Mouse (Mus musculus): ENCODE measurements around the gene Gm42906. TPM values are rescaled to one million over a fixed set of nuclear protein-coding genes. Genes with fewer than 3 reads are reported as not detected.

Gm42906 gene
- polyA plus RNA-seq, 1 experiment, result not detected

- H3K9me3 ChIP-seq (replicated peaks; ENCODE audit: control insufficient read depth, insufficient read depth, low read length, poor library complexity, severe bottlenecking), result no peaks in the 10 kb centered on the region
- H3K9ac ChIP-seq (ENCODE audit: low read depth, poor library complexity, severe bottlenecking), result no peak overlapping the region
- H3K36me3 ChIP-seq (ENCODE audit: control insufficient read depth, insufficient read depth, low read length, poor library complexity, severe bottlenecking), result no peaks in the 10 kb centered on the region
- H3K27me3 ChIP-seq (ENCODE audit: control insufficient read depth, insufficient read depth, low read length, poor library complexity, severe bottlenecking), result no peaks in the 10 kb centered on the region
- no peak for TF ChIP-seq POLR2A (IDR thresholded peaks at IDR 0.05; ENCODE audit: insufficient read depth, low read length)
- TF ChIP-seq CTCF (IDR thresholded peaks at IDR 0.05; ENCODE audit: low read depth, low read length), result no peak
- no peak for TF ChIP-seq EP300 (IDR thresholded peaks at IDR 0.05; ENCODE audit: insufficient read depth, low read depth, low read length)
- H3K4me3 ChIP-seq (ENCODE audit: low read depth, low read length), result no peak overlapping the region
- peaks cover 5% of the 10 kb centered on the region for H3K4me1 ChIP-seq (ENCODE audit: control insufficient read depth, insufficient read depth, low read length)
- H3K27ac ChIP-seq (ENCODE audit: insufficient read depth, low read length), result no peak overlapping the region
These were observed 381.8 kb downstream of the Gm42906 start for GRCm38 (mm10) chr5:151046131-151046530.

GRCm38 (mm10) chr5:151042911-151043310 lies 385.1 kb downstream of the Gm42906 start:
- TF ChIP-seq CTCF (IDR thresholded peaks at IDR 0.05; ENCODE audit: low read depth, low read length), result no peak
- no peak for TF ChIP-seq EP300 (IDR thresholded peaks at IDR 0.05; ENCODE audit: insufficient read depth, low read depth, low read length)
- TF ChIP-seq POLR2A (IDR thresholded peaks at IDR 0.05; ENCODE audit: insufficient read depth, low read length), result no peak
- H3K27ac ChIP-seq (ENCODE audit: insufficient read depth, low read length), result no peak overlapping the region
- H3K36me3 ChIP-seq (ENCODE audit: control insufficient read depth, insufficient read depth, low read length, poor library complexity, severe bottlenecking), result no peaks in the 10 kb centered on the region

GRCm38 (mm10) chr5:151037871-151038270 lies 390.1 kb downstream of the Gm42906 start:
- Histone ChIP-seq H3K4me3 (ENCODE audit: low read depth, low read length) (no peak overlapping the region), H3K27ac (ENCODE audit: insufficient read depth, low read length) (no peak overlapping the region), H3K9ac (ENCODE audit: low read depth, poor library complexity, severe bottlenecking) (no peak overlapping the region), H3K36me3 (ENCODE audit: control insufficient read depth, insufficient read depth, low read length, poor library complexity, severe bottlenecking) (no peaks in the 10 kb centered on the region), H3K4me1 (ENCODE audit: control insufficient read depth, insufficient read depth, low read length) (no peaks in the 10 kb centered on the region), H3K9me3 (replicated peaks; ENCODE audit: control insufficient read depth, insufficient read depth, low read length, poor library complexity, severe bottlenecking) (no peaks in the 10 kb centered on the region), H3K27me3 (ENCODE audit: control insufficient read depth, insufficient read depth, low read length, poor library complexity, severe bottlenecking) (no peaks in the 10 kb centered on the region)
- TF ChIP-seq POLR2A (IDR thresholded peaks at IDR 0.05; ENCODE audit: insufficient read depth, low read length) (no peak), CTCF (IDR thresholded peaks at IDR 0.05; ENCODE audit: low read depth, low read length) (no peak), EP300 (IDR thresholded peaks at IDR 0.05; ENCODE audit: insufficient read depth, low read depth, low read length) (no peak)

More at GRCm38 (mm10) chr5:151042911-151043310, 385.1 kb downstream of the Gm42906 start:
- Histone ChIP-seq H3K27me3 (ENCODE audit: control insufficient read depth, insufficient read depth, low read length, poor library complexity, severe bottlenecking) (no peaks in the 10 kb centered on the region), H3K9ac (ENCODE audit: low read depth, poor library complexity, severe bottlenecking) (no peak overlapping the region), H3K4me3 (ENCODE audit: low read depth, low read length) (no peak overlapping the region), H3K9me3 (replicated peaks; ENCODE audit: control insufficient read depth, insufficient read depth, low read length, poor library complexity, severe bottlenecking) (no peaks in the 10 kb centered on the region), H3K4me1 (ENCODE audit: control insufficient read depth, insufficient read depth, low read length) (peaks cover 5% of the 10 kb centered on the region)

- no peak for TF ChIP-seq EP300 (IDR thresholded peaks at IDR 0.05; ENCODE audit: insufficient read depth, low read depth, low read length)
- no peak for TF ChIP-seq CTCF (IDR thresholded peaks at IDR 0.05; ENCODE audit: low read depth, low read length)
- TF ChIP-seq POLR2A (IDR thresholded peaks at IDR 0.05; ENCODE audit: insufficient read depth, low read length), result no peak
- no peaks in the 10 kb centered on the region for H3K4me1 ChIP-seq (ENCODE audit: control insufficient read depth, insufficient read depth, low read length)
- H3K9me3 ChIP-seq (replicated peaks; ENCODE audit: control insufficient read depth, insufficient read depth, low read length, poor library complexity, severe bottlenecking), result no peaks in the 10 kb centered on the region
- no peaks in the 10 kb centered on the region for H3K36me3 ChIP-seq (ENCODE audit: control insufficient read depth, insufficient read depth, low read length, poor library complexity, severe bottlenecking)
- no peak overlapping the region for H3K4me3 ChIP-seq (ENCODE audit: low read depth, low read length)
- no peak overlapping the region for H3K9ac ChIP-seq (ENCODE audit: low read depth, poor library complexity, severe bottlenecking)
- H3K27me3 ChIP-seq (ENCODE audit: control insufficient read depth, insufficient read depth, low read length, poor library complexity, severe bottlenecking), result no peaks in the 10 kb centered on the region
- no peak overlapping the region for H3K27ac ChIP-seq (ENCODE audit: insufficient read depth, low read length)
These were observed 393.0 kb downstream of the Gm42906 start for GRCm38 (mm10) chr5:151034715-151035512.

- TF ChIP-seq EP300 (IDR thresholded peaks at IDR 0.05; ENCODE audit: insufficient read depth, low read depth, low read length), result no peak
- no peak for TF ChIP-seq POLR2A (IDR thresholded peaks at IDR 0.05; ENCODE audit: insufficient read depth, low read length)
- no peak for TF ChIP-seq CTCF (IDR thresholded peaks at IDR 0.05; ENCODE audit: low read depth, low read length)
- no peak overlapping the region for H3K4me3 ChIP-seq (ENCODE audit: low read depth, low read length)
These were observed 399.1 kb downstream of the Gm42906 start for GRCm38 (mm10) chr5:151028906-151029305.

GRCm38 (mm10) chr5:151027171-151027570 lies 400.8 kb downstream of the Gm42906 start:
- Histone ChIP-seq H3K9ac (ENCODE audit: low read depth, poor library complexity, severe bottlenecking) (no peak overlapping the region), H3K4me1 (ENCODE audit: control insufficient read depth, insufficient read depth, low read length) (peaks cover 5% of the 10 kb centered on the region)

More at GRCm38 (mm10) chr5:151028906-151029305, 399.1 kb downstream of the Gm42906 start:
- Histone ChIP-seq H3K36me3 (ENCODE audit: control insufficient read depth, insufficient read depth, low read length, poor library complexity, severe bottlenecking) (no peaks in the 10 kb centered on the region), H3K27me3 (ENCODE audit: control insufficient read depth, insufficient read depth, low read length, poor library complexity, severe bottlenecking) (no peaks in the 10 kb centered on the region), H3K27ac (ENCODE audit: insufficient read depth, low read length) (no peak overlapping the region), H3K4me1 (ENCODE audit: control insufficient read depth, insufficient read depth, low read length) (peaks cover 4% of the 10 kb centered on the region), H3K9me3 (replicated peaks; ENCODE audit: control insufficient read depth, insufficient read depth, low read length, poor library complexity, severe bottlenecking) (no peaks in the 10 kb centered on the region; the same call in 1 of the 2 replicates), H3K9ac (ENCODE audit: low read depth, poor library complexity, severe bottlenecking) (no peak overlapping the region)

More at GRCm38 (mm10) chr5:151027171-151027570, 400.8 kb downstream of the Gm42906 start:
- H3K27me3 ChIP-seq (ENCODE audit: control insufficient read depth, insufficient read depth, low read length, poor library complexity, severe bottlenecking), result no peaks in the 10 kb centered on the region
- H3K27ac ChIP-seq (ENCODE audit: insufficient read depth, low read length), result no peak overlapping the region
- H3K9me3 ChIP-seq (replicated peaks; ENCODE audit: control insufficient read depth, insufficient read depth, low read length, poor library complexity, severe bottlenecking), result no peaks in the 10 kb centered on the region; the same call in 1 of the 2 replicates
- no peak for TF ChIP-seq POLR2A (IDR thresholded peaks at IDR 0.05; ENCODE audit: insufficient read depth, low read length)
- TF ChIP-seq CTCF (IDR thresholded peaks at IDR 0.05; ENCODE audit: low read depth, low read length), result no peak
- no peak for TF ChIP-seq EP300 (IDR thresholded peaks at IDR 0.05; ENCODE audit: insufficient read depth, low read depth, low read length)
- no peak overlapping the region for H3K4me3 ChIP-seq (ENCODE audit: low read depth, low read length)
- H3K36me3 ChIP-seq (ENCODE audit: control insufficient read depth, insufficient read depth, low read length, poor library complexity, severe bottlenecking), result no peaks in the 10 kb centered on the region
